Comparison of ENCODE assay signal across 9 mouse cellular contexts in the genomic region with DNA sequence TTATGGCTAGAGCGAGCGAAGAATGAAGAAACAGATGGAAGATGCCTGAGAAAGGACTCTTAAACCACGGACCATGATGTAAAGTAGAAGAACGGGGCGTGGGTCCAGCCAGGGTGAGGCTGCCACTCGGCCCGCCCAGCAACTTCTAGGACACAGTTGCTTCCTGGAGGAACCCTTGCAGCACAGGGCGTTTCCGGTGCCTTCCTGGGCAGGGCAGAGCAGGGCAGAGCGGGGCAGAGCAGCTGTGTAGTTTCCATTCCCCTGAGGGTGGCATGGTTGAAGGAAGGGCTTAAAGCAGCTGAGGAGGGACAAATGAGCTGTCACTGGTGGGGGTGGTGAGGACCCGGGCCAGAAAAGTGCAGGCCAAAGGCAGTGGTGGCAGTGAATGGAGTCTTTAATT. TPM values are rescaled to one million over a fixed set of nuclear protein-coding genes. Genes with fewer than 3 reads are reported as not detected.
DNase-seq lines count a peak whose midpoint lies in the region; ATAC-seq and TF ChIP-seq lines count a peak whose summit lies in the region.
"Had no signal": no experiment of that assay in that cellular context is flagged by ENCODE, and none has a peak within 500 bp of the region (broad histone marks: within the 10 kb centered on the region; RNA-seq: fewer than 3 reads in every experiment).

No protein-coding gene starts in this region.

- no peak for ATAC-seq in kidney, embryonic 14.5 days (ENCODE audit: low FRiP score, low TSS enrichment)
- 0 out of 2 replicates have a peak, but pooled peaks have one; percentile 45 for ATAC-seq in liver, embryonic 11.5 days (replicated peaks; ENCODE audit: low FRiP score)
- 0 out of 2 replicates have a peak, but pooled peaks have one; percentile 47 for ATAC-seq in neural tube, embryonic 15.5 days (ENCODE audit: low FRiP score)

- no peak overlapping the region for H3K4me3 ChIP-seq in kidney, embryonic 14.5 days (ENCODE audit: low read length)
- no peak overlapping the region for H3K4me3 ChIP-seq in cortical plate, adult 2 months (ENCODE audit: insufficient read depth, low read length)
- H3K4me3 ChIP-seq in liver, embryonic 11.5 days (ENCODE audit: low read depth, low read length) = no peak overlapping the region
- no peak overlapping the region for H3K4me3 ChIP-seq in neural tube, embryonic 15.5 days (replicated peaks)
- H3K4me3 ChIP-seq: limb, embryonic 13.5 days had no signal

- no peaks in the 10 kb centered on the region; the same call in 1 of the 2 replicates for H3K36me3 ChIP-seq in kidney, embryonic 14.5 days (ENCODE audit: control insufficient read depth, insufficient read depth, low read length)
- no peaks in the 10 kb centered on the region for H3K36me3 ChIP-seq in liver, embryonic 11.5 days (ENCODE audit: control insufficient read depth, insufficient read depth, low read length)
- peaks cover 12% of the 10 kb centered on the region for H3K36me3 ChIP-seq in neural tube, embryonic 15.5 days

- TF ChIP-seq CTCF in cortical plate, adult 2 months (IDR thresholded peaks at IDR 0.05; ENCODE audit: extremely low read depth, insufficient read depth, low read length) = no peak

- H3K27me3 ChIP-seq in kidney, embryonic 14.5 days (ENCODE audit: control insufficient read depth, insufficient read depth, low read length) = no peaks in the 10 kb centered on the region
- H3K27me3 ChIP-seq in liver, embryonic 11.5 days (replicated peaks; ENCODE audit: control insufficient read depth, insufficient read depth, low read length) = no peaks in the 10 kb centered on the region
- no peaks in the 10 kb centered on the region for H3K27me3 ChIP-seq in neural tube, embryonic 15.5 days (replicated peaks)
- H3K27me3 ChIP-seq: limb, embryonic 13.5 days had no signal

- no peak overlapping the region for H3K4me2 ChIP-seq in kidney, embryonic 14.5 days (replicated peaks; ENCODE audit: low read depth, low read length)
- no peak overlapping the region for H3K4me2 ChIP-seq in liver, embryonic 11.5 days
- no peak overlapping the region for H3K4me2 ChIP-seq in neural tube, embryonic 15.5 days
- H3K4me2 ChIP-seq: limb, embryonic 13.5 days had no signal

- H3K4me1 ChIP-seq in kidney, embryonic 14.5 days (ENCODE audit: control insufficient read depth, insufficient read depth, low read length) = no peaks in the 10 kb centered on the region
- H3K4me1 ChIP-seq in cortical plate, adult 2 months (ENCODE audit: control insufficient read depth, insufficient read depth, low read length) = peaks cover 2% of the 10 kb centered on the region; the same call in 1 of the 2 replicates
- H3K4me1 ChIP-seq in liver, embryonic 11.5 days (replicated peaks; ENCODE audit: control insufficient read depth, insufficient read depth, low read length) = no peaks in the 10 kb centered on the region
- H3K4me1 ChIP-seq in neural tube, embryonic 15.5 days = peaks cover 7% of the 10 kb centered on the region; the same call in 1 of the 2 replicates

- H3K9me3 ChIP-seq in kidney, embryonic 14.5 days (ENCODE audit: control insufficient read depth, low read length) = no peaks in the 10 kb centered on the region
- no peaks in the 10 kb centered on the region for H3K9me3 ChIP-seq in liver, embryonic 11.5 days (ENCODE audit: control insufficient read depth, low read length)
- H3K9me3 ChIP-seq in neural tube, embryonic 15.5 days (replicated peaks) = no peaks in the 10 kb centered on the region
- H3K9me3 ChIP-seq: limb, embryonic 13.5 days had no signal

- no peak for TF ChIP-seq POLR2A in cortical plate, adult 2 months (IDR thresholded peaks at IDR 0.05; ENCODE audit: extremely low read depth, insufficient read depth, low read length)

- peak; percentile 24 for DNase-seq in kidney, adult 18-20 months
- no peak for DNase-seq in liver, embryonic 11.5 days (ENCODE audit: low spot score)
- DNase-seq in right cerebral cortex, postnatal 4 days = no peak
- no peak for DNase-seq in adrenal gland, adult (ENCODE audit: inconsistent age in 2 of 2, low spot score in 1 of 2)
- DNase-seq in right cerebral cortex, adult 2 months (ENCODE audit: low spot score in 2 of 2) = no peak

- no peak overlapping the region for H3K9ac ChIP-seq in kidney, embryonic 14.5 days (ENCODE audit: low read depth, low read length)
- H3K9ac ChIP-seq in liver, embryonic 11.5 days (ENCODE audit: low read depth, low read length) = no peak overlapping the region
- no peak overlapping the region for H3K9ac ChIP-seq in neural tube, embryonic 15.5 days (replicated peaks)
- H3K9ac ChIP-seq: limb, embryonic 13.5 days had no signal

- WGBS in kidney, embryonic 14.5 days = 84% methylated on average over 11 of the region's 11 CpGs
- WGBS in liver, embryonic 11.5 days = 64% methylated on average over 11 of the region's 11 CpGs
- 82% methylated on average over 11 of the region's 11 CpGs for WGBS in neural tube, embryonic 15.5 days

- H3K27ac ChIP-seq in kidney, embryonic 14.5 days (ENCODE audit: low read depth, low read length) = no peak overlapping the region
- 0 out of 2 replicates have a peak overlapping the region, but pooled peaks have one; percentile 37 for H3K27ac ChIP-seq in cortical plate, adult 2 months (ENCODE audit: insufficient read depth, low read length)
- no peak overlapping the region for H3K27ac ChIP-seq in liver, embryonic 11.5 days (ENCODE audit: low read depth, low read length)
- no peak overlapping the region for H3K27ac ChIP-seq in neural tube, embryonic 15.5 days (replicated peaks)
- H3K27ac ChIP-seq: limb, embryonic 13.5 days had no signal

RNA-seq across cellular contexts. Expression of a gene that starts 48.3 kb away (rescaled TPM):
- polyA plus RNA-seq in kidney, embryonic 14.5 days (2014; fragmentation: Nextera tagmentation; extraction: Ambion mirVana) = 21.2 and 38.0 TPM in 2 replicates
- polyA plus RNA-seq in cortical plate, adult 2 months (2012; rRNA removed) = 78.3 and 84.6 TPM in 2 replicates
- polyA plus RNA-seq in liver, embryonic 11.5 days (2014; fragmentation: Nextera tagmentation; extraction: Ambion mirVana) = 16.3 and 17.1 TPM in 2 replicates
- polyA plus RNA-seq in neural tube, embryonic 15.5 days (2015; fragmentation: Nextera tagmentation; extraction: Ambion mirVana) = 53.2 and 56.8 TPM in 2 replicates

RNA-seq across cellular contexts. Expression of a gene that starts 58.1 kb away (rescaled TPM):
- polyA plus RNA-seq in kidney, embryonic 14.5 days (2014; fragmentation: Nextera tagmentation; extraction: Ambion mirVana) = 37.4 and 53.5 TPM in 2 replicates
- polyA plus RNA-seq in cortical plate, adult 2 months (2012; rRNA removed) = 72.1 and 79.9 TPM in 2 replicates
- polyA plus RNA-seq in liver, embryonic 11.5 days (2014; fragmentation: Nextera tagmentation; extraction: Ambion mirVana) = 25.5 and 28.0 TPM in 2 replicates
- 36.3 and 40.1 TPM in 2 replicates for polyA plus RNA-seq in neural tube, embryonic 15.5 days (2015; fragmentation: Nextera tagmentation; extraction: Ambion mirVana)
